Mouse (Mus musculus): ENCODE measurements around the gene Gas2. TPM values are rescaled to one million over a fixed set of nuclear protein-coding genes. Genes with fewer than 3 reads are reported as not detected.

Gas2 gene
- polyA plus RNA-seq, 1 experiment from 2014 or later: 34.0 TPM

- H3K27me3 ChIP-seq (ENCODE audit: control insufficient read depth, insufficient read depth, low read length): no peaks in the 10 kb centered on the region
- DNase-seq (ENCODE audit: low spot score): no peak
- H3K36me3 ChIP-seq (ENCODE audit: control insufficient read depth, insufficient read depth, low read length): no peaks in the 10 kb centered on the region
- 94% methylated on average over 4 of the region's 4 CpGs for WGBS
- no peak overlapping the region for H3K4me3 ChIP-seq (ENCODE audit: low read depth, low read length)
- H3K4me1 ChIP-seq (replicated peaks; ENCODE audit: control insufficient read depth, insufficient read depth, low read length): no peaks in the 10 kb centered on the region
- ATAC-seq (replicated peaks; ENCODE audit: low FRiP score): no peak
- H3K27ac ChIP-seq (ENCODE audit: low read depth, low read length): no peak overlapping the region
- H3K9ac ChIP-seq (ENCODE audit: low read length): no peak overlapping the region
- no peaks in the 10 kb centered on the region for H3K9me3 ChIP-seq (ENCODE audit: control insufficient read depth, low read length)
- H3K4me2 ChIP-seq (ENCODE audit: low read depth, low read length, severe bottlenecking): no peak overlapping the region
These were observed 69.4 kb downstream of the Gas2 start for GRCm38 (mm10) chr7:51931217-51931616.

GRCm38 (mm10) chr7:51937337-51937736, 75.5 kb downstream of the Gas2 start:
- no peak overlapping the region for H3K27ac ChIP-seq (ENCODE audit: low read depth, low read length)
- no peaks in the 10 kb centered on the region for H3K4me1 ChIP-seq (replicated peaks; ENCODE audit: control insufficient read depth, insufficient read depth, low read length)
- ATAC-seq (replicated peaks; ENCODE audit: low FRiP score): no peak
- H3K4me2 ChIP-seq (ENCODE audit: low read depth, low read length, severe bottlenecking): no peak overlapping the region
- no peaks in the 10 kb centered on the region for H3K36me3 ChIP-seq (ENCODE audit: control insufficient read depth, insufficient read depth, low read length)
- no peaks in the 10 kb centered on the region for H3K9me3 ChIP-seq (ENCODE audit: control insufficient read depth, low read length)
- no peaks in the 10 kb centered on the region for H3K27me3 ChIP-seq (ENCODE audit: control insufficient read depth, insufficient read depth, low read length)
- H3K4me3 ChIP-seq (ENCODE audit: low read depth, low read length): no peak overlapping the region
- DNase-seq (ENCODE audit: low spot score): no peak
- H3K9ac ChIP-seq (ENCODE audit: low read length): no peak overlapping the region
- WGBS: 87% methylated on average over 1 of the region's 1 CpGs

GRCm38 (mm10) chr7:51940461-51940860, 78.6 kb downstream of the Gas2 start:
- no peaks in the 10 kb centered on the region for H3K27me3 ChIP-seq (ENCODE audit: control insufficient read depth, insufficient read depth, low read length)
- no peaks in the 10 kb centered on the region for H3K4me1 ChIP-seq (replicated peaks; ENCODE audit: control insufficient read depth, insufficient read depth, low read length)
- H3K9me3 ChIP-seq (ENCODE audit: control insufficient read depth, low read length): no peaks in the 10 kb centered on the region
- DNase-seq (ENCODE audit: low spot score): no peak
- H3K9ac ChIP-seq (ENCODE audit: low read length): no peak overlapping the region
- no peaks in the 10 kb centered on the region for H3K36me3 ChIP-seq (ENCODE audit: control insufficient read depth, insufficient read depth, low read length)
- 89% methylated on average over 2 of the region's 2 CpGs for WGBS
- no peak overlapping the region for H3K4me3 ChIP-seq (ENCODE audit: low read depth, low read length)
- no peak for ATAC-seq (replicated peaks; ENCODE audit: low FRiP score)
- no peak overlapping the region for H3K27ac ChIP-seq (ENCODE audit: low read depth, low read length)
- no peak overlapping the region for H3K4me2 ChIP-seq (ENCODE audit: low read depth, low read length, severe bottlenecking)

GRCm38 (mm10) chr7:51955424-51956041, 93.7 kb downstream of the Gas2 start:
- Histone ChIP-seq H3K9me3 (ENCODE audit: control insufficient read depth, low read length) (no peaks in the 10 kb centered on the region), H3K27ac (ENCODE audit: low read depth, low read length) (no peak overlapping the region), H3K4me3 (ENCODE audit: low read depth, low read length) (no peak overlapping the region), H3K9ac (ENCODE audit: low read length) (no peak overlapping the region), H3K4me2 (ENCODE audit: low read depth, low read length, severe bottlenecking) (no peak overlapping the region), H3K4me1 (replicated peaks; ENCODE audit: control insufficient read depth, insufficient read depth, low read length) (no peaks in the 10 kb centered on the region), H3K36me3 (ENCODE audit: control insufficient read depth, insufficient read depth, low read length) (no peaks in the 10 kb centered on the region), H3K27me3 (ENCODE audit: control insufficient read depth, insufficient read depth, low read length) (no peaks in the 10 kb centered on the region)
- 49% methylated on average over 9 of the region's 9 CpGs for WGBS
- DNase-seq (ENCODE audit: low spot score) (peak; percentile 57), ATAC-seq (replicated peaks; ENCODE audit: low FRiP score) (peak; percentile 71; the same call in 1 of the 2 replicates)

GRCm38 (mm10) chr7:51957766-51958165, 96.0 kb downstream of the Gas2 start:
- ATAC-seq (replicated peaks; ENCODE audit: low FRiP score) (no peak), DNase-seq (ENCODE audit: low spot score) (no peak)
- Histone ChIP-seq H3K4me1 (replicated peaks; ENCODE audit: control insufficient read depth, insufficient read depth, low read length) (no peaks in the 10 kb centered on the region), H3K4me3 (ENCODE audit: low read depth, low read length) (no peak overlapping the region), H3K36me3 (ENCODE audit: control insufficient read depth, insufficient read depth, low read length) (no peaks in the 10 kb centered on the region), H3K27me3 (ENCODE audit: control insufficient read depth, insufficient read depth, low read length) (no peaks in the 10 kb centered on the region), H3K9ac (ENCODE audit: low read length) (no peak overlapping the region), H3K27ac (ENCODE audit: low read depth, low read length) (no peak overlapping the region), H3K9me3 (ENCODE audit: control insufficient read depth, low read length) (no peaks in the 10 kb centered on the region), H3K4me2 (ENCODE audit: low read depth, low read length, severe bottlenecking) (no peak overlapping the region)

GRCm38 (mm10) chr7:51960698-51961374, 99.0 kb downstream of the Gas2 start:
- WGBS: 60% methylated on average over 6 of the region's 6 CpGs
- Histone ChIP-seq H3K36me3 (ENCODE audit: control insufficient read depth, insufficient read depth, low read length) (no peaks in the 10 kb centered on the region), H3K4me2 (ENCODE audit: low read depth, low read length, severe bottlenecking) (no peak overlapping the region), H3K27me3 (ENCODE audit: control insufficient read depth, insufficient read depth, low read length) (no peaks in the 10 kb centered on the region), H3K9me3 (ENCODE audit: control insufficient read depth, low read length) (no peaks in the 10 kb centered on the region), H3K4me1 (replicated peaks; ENCODE audit: control insufficient read depth, insufficient read depth, low read length) (no peaks in the 10 kb centered on the region), H3K9ac (ENCODE audit: low read length) (no peak overlapping the region), H3K27ac (ENCODE audit: low read depth, low read length) (no peak overlapping the region), H3K4me3 (ENCODE audit: low read depth, low read length) (no peak overlapping the region)
- DNase-seq (ENCODE audit: low spot score) (no peak), ATAC-seq (replicated peaks; ENCODE audit: low FRiP score) (peak; percentile 73; the same call in 1 of the 2 replicates)

DNA sequence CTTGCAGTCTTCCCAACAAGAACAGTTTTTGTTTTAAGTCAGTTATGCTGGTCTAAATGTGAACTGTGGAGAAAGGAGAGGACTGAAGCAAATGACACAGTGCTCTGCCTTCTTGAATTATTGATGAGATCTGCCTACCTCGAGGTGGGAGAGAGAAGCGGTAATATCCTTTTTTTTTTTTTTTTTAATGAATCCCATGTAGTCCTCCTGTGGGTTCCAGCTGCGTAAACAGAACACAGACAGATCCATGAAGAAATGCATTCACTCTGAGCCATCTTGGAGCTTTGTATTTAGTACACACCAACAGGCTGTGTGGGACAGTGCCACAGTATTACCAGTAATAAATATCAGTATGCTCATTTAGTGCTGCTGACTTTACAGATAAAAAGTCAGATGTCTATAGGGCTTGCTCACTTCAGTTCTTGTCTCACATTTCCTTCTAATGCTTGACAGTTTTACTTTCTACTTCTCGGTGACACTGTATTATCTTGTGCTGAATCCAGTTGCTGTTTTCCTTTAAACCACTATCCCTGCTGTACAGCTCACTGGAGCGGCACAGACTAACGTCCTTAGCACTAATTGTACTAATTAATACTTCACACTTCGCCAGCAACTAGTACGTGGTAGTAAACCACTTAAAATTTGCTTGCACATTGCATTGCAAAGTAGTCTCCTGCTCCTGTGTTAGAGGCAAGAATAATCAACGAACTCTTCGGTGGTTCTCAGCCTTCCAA, 100.6 kb downstream of the Gas2 start:
- H3K4me2 ChIP-seq (ENCODE audit: low read depth, low read length, severe bottlenecking): no peak overlapping the region
- ATAC-seq (replicated peaks; ENCODE audit: low FRiP score): peak; percentile 45; the same call in 1 of the 2 replicates
- H3K4me3 ChIP-seq (ENCODE audit: low read depth, low read length): no peak overlapping the region
- no peak overlapping the region for H3K27ac ChIP-seq (ENCODE audit: low read depth, low read length)
- 58% methylated on average over 10 of the region's 10 CpGs for WGBS
- no peaks in the 10 kb centered on the region for H3K4me1 ChIP-seq (replicated peaks; ENCODE audit: control insufficient read depth, insufficient read depth, low read length)
- H3K9ac ChIP-seq (ENCODE audit: low read length): no peak overlapping the region
- no peaks in the 10 kb centered on the region for H3K27me3 ChIP-seq (ENCODE audit: control insufficient read depth, insufficient read depth, low read length)
- H3K36me3 ChIP-seq (ENCODE audit: control insufficient read depth, insufficient read depth, low read length): no peaks in the 10 kb centered on the region
- no peak for DNase-seq (ENCODE audit: low spot score)
- H3K9me3 ChIP-seq (ENCODE audit: control insufficient read depth, low read length): no peaks in the 10 kb centered on the region

- Histone ChIP-seq H3K27me3 (ENCODE audit: control insufficient read depth, insufficient read depth, low read length) (no peaks in the 10 kb centered on the region), H3K9ac (ENCODE audit: low read length) (no peak overlapping the region), H3K9me3 (ENCODE audit: control insufficient read depth, low read length) (no peaks in the 10 kb centered on the region), H3K4me1 (replicated peaks; ENCODE audit: control insufficient read depth, insufficient read depth, low read length) (no peaks in the 10 kb centered on the region), H3K4me3 (ENCODE audit: low read depth, low read length) (no peak overlapping the region), H3K36me3 (ENCODE audit: control insufficient read depth, insufficient read depth, low read length) (no peaks in the 10 kb centered on the region), H3K4me2 (ENCODE audit: low read depth, low read length, severe bottlenecking) (no peak overlapping the region), H3K27ac (ENCODE audit: low read depth, low read length) (no peak overlapping the region)
- DNase-seq (ENCODE audit: low spot score): no peak
- ATAC-seq (replicated peaks; ENCODE audit: low FRiP score): no peak
- WGBS: 94% methylated on average over 7 of the region's 7 CpGs
These were observed 102.9 kb downstream of the Gas2 start for GRCm38 (mm10) chr7:51964681-51965080.

All from forebrain, embryonic 11.5 days (tissue).